In genomic region chr3:108282401-108283240, GRCm38 (mm10) we compare ENCODE assay signal across 8 mouse cellular contexts. TPM values are rescaled to one million over a fixed set of nuclear protein-coding genes. Genes with fewer than 3 reads are reported as not detected.
DNase-seq lines count a peak whose midpoint lies in the region; ATAC-seq lines count a peak whose summit lies in the region.

No protein-coding gene starts in this region.

- H3K4me3 ChIP-seq in forebrain, embryonic 13.5 days = peak overlapping the region; percentile 95
- H3K4me3 ChIP-seq in kidney, embryonic 16.5 days (ENCODE audit: low read length) = peak overlapping the region; percentile 85
- H3K4me3 ChIP-seq in midbrain, embryonic 11.5 days (ENCODE audit: low read depth, low read length) = peak overlapping the region; percentile 96

- peak overlapping the region; percentile 73 for H3K4me2 ChIP-seq in forebrain, embryonic 13.5 days
- H3K4me2 ChIP-seq in kidney, embryonic 16.5 days (replicated peaks; ENCODE audit: low read depth, low read length) = peak overlapping the region; percentile 96
- H3K4me2 ChIP-seq in midbrain, embryonic 11.5 days = peak overlapping the region; percentile 79

- peak overlapping the region; percentile 97; the same call in 1 of the 2 replicates for H3K9ac ChIP-seq in forebrain, embryonic 13.5 days
- peak overlapping the region; percentile 86 for H3K9ac ChIP-seq in kidney, embryonic 16.5 days (replicated peaks; ENCODE audit: low read length)
- H3K9ac ChIP-seq in midbrain, embryonic 11.5 days (ENCODE audit: low read length) = peak overlapping the region; percentile 69

- peak overlapping the region; percentile 89 for H3K27ac ChIP-seq in forebrain, embryonic 13.5 days
- peak overlapping the region; percentile 87 for H3K27ac ChIP-seq in kidney, embryonic 16.5 days (ENCODE audit: low read length)
- H3K27ac ChIP-seq in midbrain, embryonic 11.5 days (ENCODE audit: low read depth, low read length) = peak overlapping the region; percentile 85

- H3K27me3 ChIP-seq in forebrain, embryonic 13.5 days = no peaks in the 10 kb centered on the region
- H3K27me3 ChIP-seq in kidney, embryonic 16.5 days (ENCODE audit: insufficient read depth, low read length) = no peaks in the 10 kb centered on the region
- H3K27me3 ChIP-seq in midbrain, embryonic 11.5 days (ENCODE audit: control insufficient read depth, insufficient read depth, low read length) = no peaks in the 10 kb centered on the region

- peaks cover 40% of the 10 kb centered on the region for H3K4me1 ChIP-seq in forebrain, embryonic 13.5 days
- peaks cover 37% of the 10 kb centered on the region for H3K4me1 ChIP-seq in kidney, embryonic 16.5 days (ENCODE audit: insufficient read depth, low read length)
- H3K4me1 ChIP-seq in midbrain, embryonic 11.5 days (ENCODE audit: control insufficient read depth, insufficient read depth, low read length) = peaks cover 36% of the 10 kb centered on the region

- H3K9me3 ChIP-seq in forebrain, embryonic 13.5 days (replicated peaks) = no peaks in the 10 kb centered on the region
- no peaks in the 10 kb centered on the region for H3K9me3 ChIP-seq in kidney, embryonic 16.5 days (ENCODE audit: low read length)
- no peaks in the 10 kb centered on the region for H3K9me3 ChIP-seq in midbrain, embryonic 11.5 days (ENCODE audit: control insufficient read depth, low read length)

- WGBS in forebrain, embryonic 13.5 days = 28% methylated on average over 12 of the region's 12 CpGs
- 18% methylated on average over 12 of the region's 12 CpGs for WGBS in kidney, embryonic 16.5 days
- 31% methylated on average over 12 of the region's 12 CpGs for WGBS in midbrain, embryonic 11.5 days

- ATAC-seq in forebrain, embryonic 13.5 days = no peak
- ATAC-seq in kidney, embryonic 16.5 days (ENCODE audit: low FRiP score, low TSS enrichment) = no peak
- ATAC-seq in midbrain, embryonic 11.5 days (ENCODE audit: low FRiP score) = no peak

- DNase-seq in cerebellum, postnatal 14 days = peak; percentile 46 to 71
- DNase-seq in cerebellum, adult 9-11 months = no peak
- peak; percentile 84 for DNase-seq in MEL-GATA-1-ER (ENCODE audit: extremely low read depth, low read depth)
- peak; percentile 92 for DNase-seq in midbrain, embryonic 11.5 days (ENCODE audit: low spot score, missing footprints)
- DNase-seq in adrenal gland, postnatal 4 days (ENCODE audit: low spot score in 2 of 2) = no peak
- DNase-seq in layer of hippocampus, postnatal 36 days = no peak

- peaks cover 20% of the 10 kb centered on the region for H3K36me3 ChIP-seq in forebrain, embryonic 13.5 days (ENCODE audit: poor library complexity, severe bottlenecking)
- H3K36me3 ChIP-seq in kidney, embryonic 16.5 days (ENCODE audit: insufficient read depth, low read length) = peaks cover 10% of the 10 kb centered on the region
- H3K36me3 ChIP-seq in midbrain, embryonic 11.5 days (ENCODE audit: control insufficient read depth, insufficient read depth, low read length) = no peaks in the 10 kb centered on the region

RNA-seq across cellular contexts. Expression of gene Sort1, which starts 1.3 kb away (rescaled TPM):
- 13.5 and 13.9 TPM in 2 replicates for polyA plus RNA-seq in forebrain, embryonic 13.5 days (2015; fragmentation: Nextera tagmentation; extraction: Ambion mirVana)
- polyA plus RNA-seq in kidney, embryonic 16.5 days (2015; fragmentation: Nextera tagmentation; extraction: Ambion mirVana) = 7.6 and 8.5 TPM in 2 replicates
- 27.0 and 27.1 TPM in 2 replicates for polyA plus RNA-seq in midbrain, embryonic 11.5 days (2014; fragmentation: Nextera tagmentation; extraction: Ambion mirVana)
- total RNA-seq in adrenal gland, postnatal 4 days (2021) = 10 to 100 TPM; 31.7 to 32.5 TPM
- total RNA-seq in layer of hippocampus, postnatal 36 days (2021) = 100 to 1,000 TPM; 345 to 381 TPM

RNA-seq across cellular contexts. Expression of gene Psma5, which starts 25.9 kb away (rescaled TPM):
- polyA plus RNA-seq in forebrain, embryonic 13.5 days (2015; fragmentation: Nextera tagmentation; extraction: Ambion mirVana) = 298 and 305 TPM in 2 replicates
- polyA plus RNA-seq in kidney, embryonic 16.5 days (2015; fragmentation: Nextera tagmentation; extraction: Ambion mirVana) = 282 and 321 TPM in 2 replicates
- 274 and 295 TPM in 2 replicates for polyA plus RNA-seq in midbrain, embryonic 11.5 days (2014; fragmentation: Nextera tagmentation; extraction: Ambion mirVana)
- 100 to 1,000 TPM in 1 of 2 experiments, 10 to 100 TPM in 1; 99.9 to 102 TPM for total RNA-seq in adrenal gland, postnatal 4 days (2021)
- 10 to 100 TPM; 70.9 to 81.1 TPM for total RNA-seq in layer of hippocampus, postnatal 36 days (2021)

RNA-seq across cellular contexts. Expression of gene Sypl2, which starts 56.2 kb away (rescaled TPM):
- 2.5 TPM in 2 replicates for polyA plus RNA-seq in forebrain, embryonic 13.5 days (2015; fragmentation: Nextera tagmentation; extraction: Ambion mirVana)
- polyA plus RNA-seq in kidney, embryonic 16.5 days (2015; fragmentation: Nextera tagmentation; extraction: Ambion mirVana) = 3.7 and 5.0 TPM in 2 replicates
- polyA plus RNA-seq in midbrain, embryonic 11.5 days (2014; fragmentation: Nextera tagmentation; extraction: Ambion mirVana) = 0.93 and 1.3 TPM in 2 replicates
- total RNA-seq in adrenal gland, postnatal 4 days (2021) = 10 to 100 TPM in 1 of 2 experiments, 1 to 10 TPM in 1; 6.7 to 12.2 TPM
- total RNA-seq in layer of hippocampus, postnatal 36 days (2021) = 1 to 10 TPM; 2.0 to 2.3 TPM

Comparison
In these comparisons a context has a peak if more than half of its experiments do, and no peak if none do; other contexts are left out.
1. DNase-seq: peak in cerebellum, postnatal 14 days (2 of 2), MEL-GATA-1-ER (single experiment) and midbrain, embryonic 11.5 days (single experiment); none in cerebellum, adult 9-11 months (single experiment), adrenal gland, postnatal 4 days (0 of 2) and layer of hippocampus, postnatal 36 days (0 of 2).
2. Peak in every context shown above with its lines, with median percentiles within 50 percentile points of each other: H3K27ac ChIP-seq, H3K4me2 ChIP-seq, H3K4me3 ChIP-seq and H3K9ac ChIP-seq.